Mouse (Mus musculus) splenic B cell, adult 2 months (primary cell): Measurements from ENCODE around the gene Mt4.
"Not testable (repeated sequence)": the region's sequence is repeated elsewhere in the genome, so short reads cannot be mapped to it uniquely, and the experiment has no call there.

Source experiments
- DNase-seq: peaks from one replicate; pipeline ENCODE4 v3.0.0-alpha.2; 2011; ENCODE audit warnings: low read depth, low spot score
- H3K27me3 ChIP-seq: 2 replicates; pipeline ENCODE4 v1.6.1; 2012; ENCODE audit warnings: mild to moderate bottlenecking, low read length, moderate library complexity, mixed read lengths; ENCODE audit not compliant: control insufficient read depth, poor library complexity, insufficient read depth, severe bottlenecking
- H3K36me3 ChIP-seq: 2 replicates; pipeline ENCODE4 v1.6.1; 2012; ENCODE audit warnings: mild to moderate bottlenecking, low read length, moderate library complexity, mixed read lengths; ENCODE audit not compliant: control insufficient read depth, poor library complexity, insufficient read depth, severe bottlenecking

Gene Mt4

GRCm38 (mm10) chr8:94121625-94122024 lies 15.4 kb upstream of the Mt4 start:
- Histone ChIP-seq H3K27me3 (no peaks in the 10 kb centered on the region; the same call in 1 of the 2 replicates), H3K36me3 (no peaks in the 10 kb centered on the region)
- DNase-seq: no peak

- no peak for DNase-seq
- no peaks in the 10 kb centered on the region; the same call in 1 of the 2 replicates for H3K27me3 ChIP-seq
These were observed 14.1 kb upstream of the Mt4 start for GRCm38 (mm10) chr8:94122711-94123468.

GRCm38 (mm10) chr8:94127711-94128110 lies 9.3 kb upstream of the Mt4 start:
- no peak for DNase-seq
- Histone ChIP-seq H3K36me3 (no peaks in the 10 kb centered on the region), H3K27me3 (no peaks in the 10 kb centered on the region)

More at GRCm38 (mm10) chr8:94122711-94123468, 14.1 kb upstream of the Mt4 start:
- no peaks in the 10 kb centered on the region for H3K36me3 ChIP-seq

- H3K27me3 ChIP-seq: no peaks in the 10 kb centered on the region
- H3K36me3 ChIP-seq: no peaks in the 10 kb centered on the region
- DNase-seq: no peak
These were observed 7.7 kb upstream of the Mt4 start for GRCm38 (mm10) chr8:94129133-94129789.

- Histone ChIP-seq H3K36me3 (no peaks in the 10 kb centered on the region), H3K27me3 (no peaks in the 10 kb centered on the region)
- DNase-seq: no peak
These were observed 6.9 kb upstream of the Mt4 start for GRCm38 (mm10) chr8:94130126-94130525.

- Histone ChIP-seq H3K27me3 (no peaks in the 10 kb centered on the region), H3K36me3 (no peaks in the 10 kb centered on the region)
- no peak for DNase-seq
These were observed 4.9 kb upstream of the Mt4 start for GRCm38 (mm10) chr8:94132096-94132495.

- not testable (repeated sequence) for H3K36me3 ChIP-seq, H3K27me3 ChIP-seq, DNase-seq
These were observed 2.4 kb upstream of the Mt4 start for GRCm38 (mm10) chr8:94134601-94135000.

GRCm38 (mm10) chr8:94135556-94135955 lies 1.4 kb upstream of the Mt4 start:
- no peak for DNase-seq
- H3K36me3 ChIP-seq: no peaks in the 10 kb centered on the region
- H3K27me3 ChIP-seq: no peaks in the 10 kb centered on the region

GRCm38 (mm10) chr8:94136192-94136591 lies 805 bp upstream of the Mt4 start:
- Histone ChIP-seq H3K36me3 (no peaks in the 10 kb centered on the region), H3K27me3 (no peaks in the 10 kb centered on the region)
- DNase-seq: no peak

- Histone ChIP-seq H3K27me3 (no peaks in the 10 kb centered on the region), H3K36me3 (no peaks in the 10 kb centered on the region)
- no peak for DNase-seq
These were observed 3.3 kb downstream of the Mt4 start for GRCm38 (mm10) chr8:94140266-94140795.

GRCm38 (mm10) chr8:94148236-94148635 lies 11.2 kb downstream of the Mt4 start:
- Histone ChIP-seq H3K36me3 (no peaks in the 10 kb centered on the region), H3K27me3 (no peaks in the 10 kb centered on the region)
- no peak for DNase-seq

GRCm38 (mm10) chr8:94150925-94151324 lies 13.9 kb downstream of the Mt4 start:
- Histone ChIP-seq H3K27me3 (no peaks in the 10 kb centered on the region), H3K36me3 (no peaks in the 10 kb centered on the region)
- DNase-seq: no peak

GRCm38 (mm10) chr8:94152513-94153300 lies 15.7 kb downstream of the Mt4 start, which contains the start of gene Mt3:
TSS of gene Mt3 (plus strand) at chr8:94152607.
- no peak for DNase-seq
- Histone ChIP-seq H3K36me3 (no peaks in the 10 kb centered on the region), H3K27me3 (no peaks in the 10 kb centered on the region)

GRCm38 (mm10) chr8:94153451-94153850 lies 16.5 kb downstream of the Mt4 start:
- no peaks in the 10 kb centered on the region for H3K27me3 ChIP-seq
- DNase-seq: no peak
- no peaks in the 10 kb centered on the region for H3K36me3 ChIP-seq

GRCm38 (mm10) chr8:94154537-94154936 lies 17.5 kb downstream of the Mt4 start:
- Histone ChIP-seq H3K36me3 (no peaks in the 10 kb centered on the region), H3K27me3 (no peaks in the 10 kb centered on the region)

More at GRCm38 (mm10) chr8:94154537-94154936, 17.5 kb downstream of the Mt4 start:
- DNase-seq: no peak
